Mouse (Mus musculus) embryonic facial prominence, embryonic 10.5 days (tissue): ENCODE data around the gene Myzap. TPM values are rescaled to one million over a fixed set of nuclear protein-coding genes. Genes with fewer than 3 reads are reported as not detected.

Experiments used
- DNase-seq: peaks from one replicate; pipeline ENCODE4 v3.0.0-alpha.2; 2017; ENCODE audit warnings: low spot score
- H3K27ac ChIP-seq: fragments of 300-500 bp; sonication (generic); replicated peaks from 2 replicates; pipeline ENCODE4 v1.5.1; 2016; ENCODE audit warnings: mild to moderate bottlenecking
- H3K27me3 ChIP-seq: fragments of 300-500 bp; sonication (generic); replicated peaks from 2 replicates; pipeline ENCODE4 v1.6.1; 2016; ENCODE audit warnings: low read depth, mild to moderate bottlenecking; ENCODE audit not compliant: poor library complexity, severe bottlenecking
- H3K36me3 ChIP-seq: fragments of 300-500 bp; sonication (generic); replicated peaks from 2 replicates; pipeline ENCODE4 v1.6.1; 2016; ENCODE audit warnings: mild to moderate bottlenecking, moderate library complexity
- H3K4me1 ChIP-seq: fragments of 300-500 bp; sonication (generic); 2 replicates; pipeline ENCODE4 v1.6.1; 2016
- H3K4me3 ChIP-seq: fragments of 300-500 bp; sonication (generic); 2 replicates; pipeline ENCODE4 v1.5.1; 2016; ENCODE audit warnings: mild to moderate bottlenecking, moderate library complexity
- H3K9me3 ChIP-seq: fragments of 300-500 bp; sonication (generic); 2 replicates; pipeline ENCODE4 v1.6.1; 2016; ENCODE audit warnings: mild to moderate bottlenecking
- WGBS: fragments of 180-500 bp; shearing (Covaris S2); methylation state at CpG from one replicate; pipeline ENCODE4 v1.1.7; 2016; 5-methylcytosine and 5-hydroxymethylcytosine counted together
- polyA plus RNA-seq: library from polyadenylated mRNA; unstranded; fragments of >200 nt; fragmentation: Nextera tagmentation; extraction: Ambion mirVana; gene quantifications from 2 replicates; pipeline ENCODE4 v1.2.1, GENCODE M21; 2016

Myzap gene
- polyA plus RNA-seq, 1 experiment from 2014 or later, result 7.1 TPM

DNA sequence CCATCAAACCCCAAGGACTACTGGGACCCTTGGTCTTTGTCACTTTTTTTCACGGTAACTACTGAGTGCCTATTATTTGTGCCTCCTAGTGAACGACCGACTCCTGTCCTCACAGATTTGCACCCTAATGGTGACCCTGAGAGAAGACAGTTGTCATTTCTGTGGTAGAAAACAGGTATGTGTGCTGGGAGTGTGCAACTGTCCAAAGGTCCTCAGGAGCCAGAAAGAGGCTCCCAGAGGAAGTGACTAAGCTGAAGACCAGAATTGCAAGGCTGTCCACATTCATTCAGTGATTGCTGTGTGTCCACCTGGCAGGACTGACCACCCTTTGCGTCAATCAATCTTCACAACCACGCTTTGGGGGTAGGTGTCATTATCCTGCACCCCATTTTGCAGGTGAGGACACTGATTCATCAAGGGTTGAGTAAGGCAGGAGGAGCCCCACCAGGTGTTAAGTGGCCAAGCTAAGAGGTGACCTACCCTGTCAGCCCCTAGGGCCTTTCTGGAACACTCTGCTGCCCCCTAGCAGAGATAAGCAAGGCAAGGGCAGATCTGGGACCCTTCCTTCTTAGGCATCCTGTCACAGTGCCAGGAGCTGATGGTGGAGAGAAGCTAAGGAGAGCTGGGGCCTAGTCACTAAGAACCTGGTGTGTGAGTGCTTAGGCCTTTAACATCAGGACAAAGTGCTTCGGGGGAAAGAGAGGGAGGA is 571 bp upstream of the Myzap start:
- H3K4me1 ChIP-seq, result peaks cover 28% of the 10 kb centered on the region
- peaks cover 17% of the 10 kb centered on the region for H3K27me3 ChIP-seq
- 41% methylated on average over 6 of the region's 6 CpGs for WGBS
- no peaks in the 10 kb centered on the region for H3K9me3 ChIP-seq
- no peak for DNase-seq
- H3K36me3 ChIP-seq, result no peaks in the 10 kb centered on the region
- 0 out of 2 replicates have a peak overlapping the region, but pooled peaks have one; percentile 66 for H3K27ac ChIP-seq
- H3K4me3 ChIP-seq, result peak overlapping the region; percentile 71

DNA sequence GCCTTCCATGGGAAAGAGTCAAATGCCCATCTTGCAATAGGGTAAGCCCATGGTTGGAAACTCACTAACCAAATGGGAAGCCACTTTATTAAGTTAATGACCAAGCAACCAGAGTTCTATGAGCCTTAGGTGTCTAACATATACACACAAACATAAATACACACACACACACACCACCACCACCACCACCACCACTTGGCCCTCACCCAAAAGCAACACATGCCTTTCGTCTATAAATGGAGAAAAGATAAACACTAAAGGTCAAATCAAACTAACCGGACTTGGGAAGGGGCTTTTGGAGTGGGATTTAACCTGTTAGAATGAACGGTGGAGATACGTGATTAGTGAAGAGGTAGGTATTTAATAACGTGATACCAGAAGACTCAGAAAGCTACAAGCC is 1.1 kb downstream of the Myzap start:
- whole genome bisulfite sequencing, result 73% methylated on average over 5 of the region's 5 CpGs

DNA sequence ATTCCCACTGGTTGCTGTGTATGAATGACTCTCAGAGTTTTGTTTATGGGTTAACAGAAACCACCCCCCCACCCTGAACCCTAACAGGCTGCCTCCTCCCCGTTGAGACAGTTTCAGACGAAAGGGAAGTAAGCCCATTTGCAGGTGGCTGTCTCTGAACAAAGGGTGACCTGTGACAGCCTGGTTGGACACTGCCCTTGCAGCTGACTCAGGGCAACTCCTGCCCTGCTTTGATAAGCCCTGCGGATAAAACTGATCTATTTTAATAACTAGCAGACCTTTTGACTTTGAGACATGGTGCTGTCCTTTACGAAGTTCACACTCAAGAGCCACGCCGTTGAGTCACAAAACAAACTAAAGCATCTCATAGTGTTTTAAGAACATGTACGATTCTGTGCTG is 2.4 kb downstream of the Myzap start:
- H3K9me3 ChIP-seq, result peaks cover 12% of the 10 kb centered on the region; the same call in 1 of the 2 replicates
- H3K4me1 ChIP-seq, result peaks cover 17% of the 10 kb centered on the region
- no peaks in the 10 kb centered on the region for H3K36me3 ChIP-seq
- DNase-seq, result no peak
- H3K27ac ChIP-seq, result no peak overlapping the region
- H3K27me3 ChIP-seq, result peaks cover 17% of the 10 kb centered on the region
- WGBS, result 72% methylated on average over 7 of the region's 7 CpGs
- H3K4me3 ChIP-seq, result no peak overlapping the region

More for the DNA sequence above, 1.1 kb downstream of the Myzap start:
- Histone ChIP-seq H3K4me1 (peaks cover 20% of the 10 kb centered on the region), H3K27ac (no peak overlapping the region), H3K4me3 (peak overlapping the region; percentile 71; the same call in 1 of the 2 replicates), H3K36me3 (no peaks in the 10 kb centered on the region), H3K9me3 (no peaks in the 10 kb centered on the region), H3K27me3 (peaks cover 17% of the 10 kb centered on the region)
- no peak for DNase-seq

DNA sequence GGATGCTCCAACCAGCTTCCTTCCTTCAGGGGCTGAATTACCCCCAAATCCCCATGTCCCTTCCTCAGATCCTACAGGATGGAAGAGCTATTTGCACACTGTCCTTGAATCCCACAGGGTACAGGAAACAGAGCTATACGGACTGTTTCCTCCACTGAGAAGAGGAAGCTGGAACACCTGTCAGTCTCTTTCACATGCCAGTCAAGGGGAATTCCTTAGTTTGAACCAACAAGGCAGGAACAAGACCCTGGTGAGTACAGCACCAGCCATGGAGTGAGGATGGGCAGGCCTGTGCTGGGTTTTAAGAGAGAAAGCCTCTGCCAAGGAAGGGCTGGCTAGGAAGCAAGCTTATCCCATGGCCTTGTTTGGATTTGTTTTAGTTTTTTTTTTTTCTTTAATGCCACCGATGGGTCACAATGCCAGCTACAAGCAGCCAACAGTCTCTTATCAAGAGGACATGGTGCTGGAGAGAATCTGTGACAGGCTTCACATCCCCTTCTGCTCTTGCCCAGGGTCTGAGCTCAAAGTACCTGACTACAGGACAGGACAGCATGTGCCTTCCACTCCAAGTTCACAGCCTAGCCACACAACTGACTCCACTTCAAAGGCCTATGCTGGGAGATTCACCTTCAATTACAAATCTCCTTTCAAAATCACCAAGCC is 3.1 kb downstream of the Myzap start:
- H3K4me3 ChIP-seq, result no peak overlapping the region
- no peak for DNase-seq
- peaks cover 17% of the 10 kb centered on the region for H3K4me1 ChIP-seq
- peaks cover 17% of the 10 kb centered on the region for H3K27me3 ChIP-seq
- peaks cover 12% of the 10 kb centered on the region; the same call in 1 of the 2 replicates for H3K9me3 ChIP-seq
- 70% methylated on average over 2 of the region's 2 CpGs for WGBS
- H3K27ac ChIP-seq, result no peak overlapping the region
- no peaks in the 10 kb centered on the region for H3K36me3 ChIP-seq

- DNase-seq, result no peak
- Histone ChIP-seq H3K36me3 (no peaks in the 10 kb centered on the region), H3K27ac (no peak overlapping the region), H3K4me3 (no peak overlapping the region), H3K4me1 (peaks cover 2% of the 10 kb centered on the region), H3K27me3 (peaks cover 10% of the 10 kb centered on the region), H3K9me3 (peaks cover 12% of the 10 kb centered on the region; the same call in 1 of the 2 replicates)
- WGBS, result 66% methylated on average over 3 of the region's 3 CpGs
Observed at GRCm38 (mm10) chr9:71586408-71586807, 5.8 kb downstream of the Myzap start.

GRCm38 (mm10) chr9:71582771-71583170 is 9.4 kb downstream of the Myzap start:
- H3K9me3 ChIP-seq, result peaks cover 12% of the 10 kb centered on the region; the same call in 1 of the 2 replicates
- no peaks in the 10 kb centered on the region for H3K36me3 ChIP-seq
- DNase-seq, result no peak
- WGBS, result 84% methylated on average over 1 of the region's 1 CpGs
- no peaks in the 10 kb centered on the region for H3K27me3 ChIP-seq
- H3K4me1 ChIP-seq, result peaks cover 3% of the 10 kb centered on the region; the same call in 1 of the 2 replicates
- no peak overlapping the region for H3K4me3 ChIP-seq
- H3K27ac ChIP-seq, result no peak overlapping the region

DNA sequence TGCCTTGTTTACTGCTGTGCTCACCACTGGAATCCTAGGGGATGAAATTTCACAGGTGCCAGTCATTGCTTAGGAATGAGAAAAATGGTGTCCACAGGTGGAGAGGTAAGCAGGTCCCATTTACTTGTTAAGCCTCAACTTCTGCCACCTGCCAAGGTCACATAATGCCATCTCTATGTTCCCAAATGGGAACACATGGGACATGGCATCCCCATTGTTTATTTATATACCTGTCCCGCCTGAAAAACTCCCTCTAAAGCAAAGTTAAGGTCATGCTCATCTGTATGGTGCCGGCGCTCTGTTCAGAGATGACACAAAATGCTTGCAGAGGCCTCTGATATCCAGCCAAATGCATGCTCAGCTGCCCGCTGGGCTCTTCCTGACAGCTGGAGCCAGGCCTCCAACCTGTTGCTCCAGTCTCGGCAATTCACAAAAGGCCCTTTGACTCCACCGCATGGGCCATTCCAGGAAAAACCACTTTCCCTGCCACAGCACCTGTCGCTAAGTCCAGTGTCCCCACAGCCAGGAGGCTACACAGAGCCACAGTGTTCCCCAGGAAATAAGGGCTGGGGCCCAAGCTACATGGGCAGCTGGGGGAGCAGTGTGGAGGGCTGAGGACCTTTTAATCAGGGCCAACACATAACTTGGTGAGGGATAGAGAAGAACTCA is 13.1 kb downstream of the Myzap start:
- no peak overlapping the region for H3K4me3 ChIP-seq
- 62% methylated on average over 7 of the region's 7 CpGs for WGBS
- H3K9me3 ChIP-seq, result no peaks in the 10 kb centered on the region
- peaks cover 3% of the 10 kb centered on the region; the same call in 1 of the 2 replicates for H3K4me1 ChIP-seq
- no peaks in the 10 kb centered on the region for H3K27me3 ChIP-seq
- DNase-seq, result no peak
- no peaks in the 10 kb centered on the region for H3K36me3 ChIP-seq
- H3K27ac ChIP-seq, result no peak overlapping the region

DNA sequence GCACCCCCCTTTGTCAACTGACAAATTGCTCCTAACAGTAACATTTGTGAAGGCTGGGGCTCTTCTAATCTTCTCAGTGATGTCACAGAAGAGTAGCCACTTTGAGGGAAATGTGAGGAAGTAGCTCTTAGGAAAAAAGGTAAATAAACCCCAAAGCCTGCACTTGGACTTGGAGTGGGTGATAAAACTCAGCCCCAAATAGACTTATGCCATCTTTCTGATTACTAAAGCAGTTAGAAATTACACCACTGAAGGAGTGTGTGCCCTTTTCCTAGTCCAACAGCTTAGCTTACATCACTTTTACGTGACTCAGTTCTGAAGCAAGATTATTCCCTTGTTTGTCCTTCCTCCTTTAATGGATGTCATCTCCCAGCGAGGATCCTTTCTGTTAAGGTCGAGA is 17.7 kb downstream of the Myzap start:
- WGBS, result 83% methylated on average over 3 of the region's 3 CpGs
- Histone ChIP-seq H3K4me3 (no peak overlapping the region), H3K9me3 (no peaks in the 10 kb centered on the region), H3K27ac (no peak overlapping the region), H3K4me1 (peaks cover 10% of the 10 kb centered on the region), H3K36me3 (no peaks in the 10 kb centered on the region), H3K27me3 (no peaks in the 10 kb centered on the region)
- no peak for DNase-seq

DNA sequence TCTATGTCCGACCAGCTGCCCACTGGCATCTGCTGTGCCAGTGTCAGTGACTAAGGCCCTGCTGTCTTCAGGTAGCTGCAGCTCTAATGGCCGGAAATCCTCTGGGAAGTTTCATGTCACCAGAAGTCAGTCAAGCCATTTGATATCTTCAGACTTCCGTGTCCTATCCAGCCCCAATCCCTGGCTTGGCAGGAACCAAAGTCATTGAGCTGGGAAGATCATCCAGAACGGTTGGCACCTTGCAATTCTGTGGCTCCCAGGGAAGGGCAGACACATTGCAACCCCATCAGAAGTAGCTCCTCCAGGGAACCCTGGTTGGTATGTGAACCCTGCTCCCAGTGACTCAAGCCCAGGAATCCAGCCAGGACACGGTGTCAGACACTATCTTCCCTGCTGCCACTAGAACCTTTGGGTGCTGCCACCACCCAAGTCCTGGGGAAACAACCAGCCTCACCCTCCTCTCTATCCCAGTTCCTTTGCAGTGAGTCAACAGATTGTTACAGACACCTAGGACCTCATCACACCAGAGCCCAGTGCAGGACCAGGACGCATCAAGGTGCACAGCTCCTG is 18.3 kb downstream of the Myzap start:
- Histone ChIP-seq H3K4me3 (no peak overlapping the region), H3K9me3 (no peaks in the 10 kb centered on the region), H3K4me1 (peaks cover 6% of the 10 kb centered on the region), H3K27me3 (no peaks in the 10 kb centered on the region), H3K27ac (no peak overlapping the region), H3K36me3 (no peaks in the 10 kb centered on the region)
- no peak for DNase-seq
- 86% methylated on average over 6 of the region's 6 CpGs for WGBS

GRCm38 (mm10) chr9:71571150-71571633 is 21.0 kb downstream of the Myzap start:
- no peak for DNase-seq
- no peak overlapping the region for H3K4me3 ChIP-seq
- peak overlapping the region; percentile 5; the same call in 1 of the 2 replicates for H3K27ac ChIP-seq
- no peaks in the 10 kb centered on the region for H3K36me3 ChIP-seq
- WGBS, result 68% methylated on average over 7 of the region's 7 CpGs
- peaks cover 28% of the 10 kb centered on the region for H3K4me1 ChIP-seq
- H3K9me3 ChIP-seq, result no peaks in the 10 kb centered on the region
- H3K27me3 ChIP-seq, result no peaks in the 10 kb centered on the region

DNA sequence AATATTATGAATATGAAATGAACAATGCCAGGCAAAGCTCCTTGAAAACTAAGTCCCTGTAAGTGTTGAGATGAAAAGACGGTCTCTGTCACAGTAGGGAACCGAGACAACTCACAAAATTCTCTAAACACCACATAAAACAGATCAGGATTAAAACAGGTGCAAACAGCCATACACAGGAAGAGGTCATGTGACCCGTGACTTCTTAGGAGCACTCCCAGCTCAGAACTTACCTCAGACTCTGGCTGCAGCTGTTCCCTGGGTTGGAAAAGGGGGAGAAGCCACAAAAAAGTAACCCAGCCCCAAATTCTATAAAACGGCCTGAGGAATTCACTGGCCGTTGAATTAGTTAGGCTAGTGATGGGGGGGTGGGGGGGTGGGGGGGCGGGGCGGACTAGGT is 22.0 kb downstream of the Myzap start:
- no peak for DNase-seq
- no peaks in the 10 kb centered on the region for H3K27me3 ChIP-seq
- no peaks in the 10 kb centered on the region for H3K9me3 ChIP-seq
- H3K4me1 ChIP-seq, result peaks cover 28% of the 10 kb centered on the region
- H3K4me3 ChIP-seq, result no peak overlapping the region
- WGBS, result 78% methylated on average over 7 of the region's 7 CpGs
- H3K36me3 ChIP-seq, result no peaks in the 10 kb centered on the region
- H3K27ac ChIP-seq, result no peak overlapping the region

GRCm38 (mm10) chr9:71568323-71568942 is 23.7 kb downstream of the Myzap start:
- WGBS, result 44% methylated on average over 5 of the region's 5 CpGs
- Histone ChIP-seq H3K9me3 (no peaks in the 10 kb centered on the region), H3K4me1 (peaks cover 28% of the 10 kb centered on the region), H3K27ac (no peak overlapping the region), H3K4me3 (no peak overlapping the region), H3K36me3 (no peaks in the 10 kb centered on the region), H3K27me3 (no peaks in the 10 kb centered on the region)
- DNase-seq, result no peak
